Mouse (Mus musculus) gastrocnemius, postnatal 14 days (tissue): Measurements from ENCODE around the gene Fundc1. TPM values are rescaled to one million over a fixed set of nuclear protein-coding genes. Genes with fewer than 3 reads are reported as not detected.

ENCODE experiments used
- DNase-seq: peaks from one replicate; pipeline ENCODE4 v3.0.0; 2021; ENCODE audit warnings: mixed read lengths
- intact Hi-C: fragments of 180-260 bp; cut with DNase I; formaldehyde crosslinking; loops from one replicate; pipeline ENCODE4 v1.15.1; 2025; ENCODE audit warnings: low total_unique reads
- total RNA-seq, 2 experiments: library from RNA; stranded (reverse); gene quantifications; 2 replicates each; pipeline ENCODE4 v1.2.3; 2021

Gene Fundc1
- total RNA-seq, 2 experiments from 2014 or later: 23.7 to 25.9 TPM

GRCm38 (mm10) chrX:17512021-17512602 is 60.0 kb downstream of the Fundc1 start:
- DNase-seq: no peak
- intact Hi-C loops: no loop called here
